Mouse (Mus musculus): ENCODE measurements around the gene Igf2bp3. TPM values are rescaled to one million over a fixed set of nuclear protein-coding genes. Genes with fewer than 3 reads are reported as not detected.

Igf2bp3 gene
- polyA plus RNA-seq, 1 experiment from 2014 or later: 122 TPM

- Histone ChIP-seq H3K4me1 (replicated peaks) (peaks cover 7% of the 10 kb centered on the region; the same call in 1 of the 2 replicates), H3K9me3 (no peaks in the 10 kb centered on the region), H3K27ac (no peak overlapping the region), H3K27me3 (no peaks in the 10 kb centered on the region), H3K36me3 (0 out of 2 replicates have a peak, but pooled peaks cover 3% of the 10 kb centered on the region), H3K4me3 (replicated peaks) (no peak overlapping the region), H3K4me2 (no peak overlapping the region), H3K9ac (replicated peaks) (no peak overlapping the region)
- 85% methylated on average over 9 of the region's 9 CpGs for WGBS
- ATAC-seq (ENCODE audit: insufficient number of reproducible peaks, insufficient read depth, low FRiP score, low TSS enrichment, low read depth): no peak
These were observed 64.2 kb downstream of the Igf2bp3 start for GRCm38 (mm10) chr6:49150349-49151229.

- peaks cover 7% of the 10 kb centered on the region; the same call in 1 of the 2 replicates for H3K4me1 ChIP-seq (replicated peaks)
- H3K27me3 ChIP-seq: no peaks in the 10 kb centered on the region
- H3K9ac ChIP-seq (replicated peaks): no peak overlapping the region
- H3K36me3 ChIP-seq: 0 out of 2 replicates have a peak, but pooled peaks cover 8% of the 10 kb centered on the region
- H3K27ac ChIP-seq: no peak overlapping the region
- no peak for ATAC-seq (ENCODE audit: insufficient number of reproducible peaks, insufficient read depth, low FRiP score, low TSS enrichment, low read depth)
- no peaks in the 10 kb centered on the region for H3K9me3 ChIP-seq
- 85% methylated on average over 5 of the region's 5 CpGs for WGBS
- no peak overlapping the region for H3K4me2 ChIP-seq
- H3K4me3 ChIP-seq (replicated peaks): no peak overlapping the region
These were observed 65.4 kb downstream of the Igf2bp3 start for GRCm38 (mm10) chr6:49149202-49149930.

- peaks cover 7% of the 10 kb centered on the region; the same call in 1 of the 2 replicates for H3K4me1 ChIP-seq (replicated peaks)
- H3K27ac ChIP-seq: no peak overlapping the region
- no peaks in the 10 kb centered on the region for H3K9me3 ChIP-seq
- WGBS: 86% methylated on average over 4 of the region's 4 CpGs
- H3K9ac ChIP-seq (replicated peaks): no peak overlapping the region
- ATAC-seq (ENCODE audit: insufficient number of reproducible peaks, insufficient read depth, low FRiP score, low TSS enrichment, low read depth): no peak
- H3K4me3 ChIP-seq (replicated peaks): no peak overlapping the region
- no peak overlapping the region for H3K4me2 ChIP-seq
- no peaks in the 10 kb centered on the region for H3K27me3 ChIP-seq
- 0 out of 2 replicates have a peak, but pooled peaks cover 8% of the 10 kb centered on the region for H3K36me3 ChIP-seq
These were observed 66.0 kb downstream of the Igf2bp3 start for GRCm38 (mm10) chr6:49148781-49149180.

- H3K9me3 ChIP-seq: no peaks in the 10 kb centered on the region
- 84% methylated on average over 7 of the region's 7 CpGs for WGBS
- no peak overlapping the region for H3K4me3 ChIP-seq (replicated peaks)
- no peak for ATAC-seq (ENCODE audit: insufficient number of reproducible peaks, insufficient read depth, low FRiP score, low TSS enrichment, low read depth)
- H3K4me2 ChIP-seq: no peak overlapping the region
- no peak overlapping the region for H3K9ac ChIP-seq (replicated peaks)
- H3K4me1 ChIP-seq (replicated peaks): peaks cover 7% of the 10 kb centered on the region; the same call in 1 of the 2 replicates
- H3K36me3 ChIP-seq: 0 out of 2 replicates have a peak, but pooled peaks cover 8% of the 10 kb centered on the region
- H3K27ac ChIP-seq: no peak overlapping the region
- H3K27me3 ChIP-seq: no peaks in the 10 kb centered on the region
These were observed 66.4 kb downstream of the Igf2bp3 start for GRCm38 (mm10) chr6:49148368-49148767.

GRCm38 (mm10) chr6:49146461-49146860, 68.3 kb downstream of the Igf2bp3 start:
- Histone ChIP-seq H3K36me3 (0 out of 2 replicates have a peak, but pooled peaks cover 8% of the 10 kb centered on the region), H3K9ac (replicated peaks) (no peak overlapping the region), H3K4me3 (replicated peaks) (no peak overlapping the region), H3K9me3 (no peaks in the 10 kb centered on the region), H3K27ac (no peak overlapping the region), H3K4me2 (no peak overlapping the region), H3K27me3 (no peaks in the 10 kb centered on the region), H3K4me1 (replicated peaks) (peaks cover 5% of the 10 kb centered on the region; the same call in 1 of the 2 replicates)
- WGBS: 90% methylated on average over 2 of the region's 2 CpGs
- no peak for ATAC-seq (ENCODE audit: insufficient number of reproducible peaks, insufficient read depth, low FRiP score, low TSS enrichment, low read depth)

- Histone ChIP-seq H3K27ac (no peak overlapping the region), H3K9ac (replicated peaks) (no peak overlapping the region), H3K4me3 (replicated peaks) (no peak overlapping the region), H3K4me2 (no peak overlapping the region), H3K4me1 (replicated peaks) (no peaks in the 10 kb centered on the region; the same call in 1 of the 2 replicates), H3K27me3 (no peaks in the 10 kb centered on the region), H3K9me3 (no peaks in the 10 kb centered on the region), H3K36me3 (peaks cover 16% of the 10 kb centered on the region; the same call in 1 of the 2 replicates)
- 85% methylated on average over 9 of the region's 9 CpGs for WGBS
- no peak for ATAC-seq (ENCODE audit: insufficient number of reproducible peaks, insufficient read depth, low FRiP score, low TSS enrichment, low read depth)
These were observed 72.3 kb downstream of the Igf2bp3 start for GRCm38 (mm10) chr6:49142428-49142827.

- Histone ChIP-seq H3K27ac (no peak overlapping the region), H3K9me3 (no peaks in the 10 kb centered on the region), H3K4me1 (replicated peaks) (peaks cover 3% of the 10 kb centered on the region; the same call in 1 of the 2 replicates), H3K27me3 (no peaks in the 10 kb centered on the region), H3K9ac (replicated peaks) (no peak overlapping the region), H3K4me3 (replicated peaks) (no peak overlapping the region), H3K36me3 (peaks cover 16% of the 10 kb centered on the region; the same call in 1 of the 2 replicates), H3K4me2 (no peak overlapping the region)
- WGBS: 83% methylated on average over 5 of the region's 5 CpGs
- no peak for ATAC-seq (ENCODE audit: insufficient number of reproducible peaks, insufficient read depth, low FRiP score, low TSS enrichment, low read depth)
These were observed 73.6 kb downstream of the Igf2bp3 start for GRCm38 (mm10) chr6:49141125-49141524.

GRCm38 (mm10) chr6:49138159-49139051, 76.4 kb downstream of the Igf2bp3 start:
- no peak for ATAC-seq (ENCODE audit: insufficient number of reproducible peaks, insufficient read depth, low FRiP score, low TSS enrichment, low read depth)
- peaks cover 14% of the 10 kb centered on the region; the same call in 1 of the 2 replicates for H3K36me3 ChIP-seq
- 88% methylated on average over 17 of the region's 17 CpGs for WGBS

GRCm38 (mm10) chr6:49136739-49137138, 78.0 kb downstream of the Igf2bp3 start:
- WGBS: 67% methylated on average over 5 of the region's 5 CpGs
- no peak for ATAC-seq (ENCODE audit: insufficient number of reproducible peaks, insufficient read depth, low FRiP score, low TSS enrichment, low read depth)
- no peak overlapping the region for H3K4me2 ChIP-seq

More at GRCm38 (mm10) chr6:49138159-49139051, 76.4 kb downstream of the Igf2bp3 start:
- Histone ChIP-seq H3K9me3 (no peaks in the 10 kb centered on the region), H3K27ac (no peak overlapping the region), H3K4me1 (replicated peaks) (peaks cover 16% of the 10 kb centered on the region; the same call in 1 of the 2 replicates), H3K9ac (replicated peaks) (no peak overlapping the region), H3K27me3 (no peaks in the 10 kb centered on the region), H3K4me3 (replicated peaks) (no peak overlapping the region), H3K4me2 (no peak overlapping the region)

GRCm38 (mm10) chr6:49132352-49133090, 82.2 kb downstream of the Igf2bp3 start:
- no peak overlapping the region for H3K4me2 ChIP-seq
- H3K9ac ChIP-seq (replicated peaks): no peak overlapping the region
- H3K9me3 ChIP-seq: no peaks in the 10 kb centered on the region
- no peak for ATAC-seq (ENCODE audit: insufficient number of reproducible peaks, insufficient read depth, low FRiP score, low TSS enrichment, low read depth)
- H3K27me3 ChIP-seq: no peaks in the 10 kb centered on the region
- no peak overlapping the region for H3K4me3 ChIP-seq (replicated peaks)
- 69% methylated on average over 6 of the region's 6 CpGs for WGBS
- no peak overlapping the region for H3K27ac ChIP-seq
- peaks cover 16% of the 10 kb centered on the region; the same call in 1 of the 2 replicates for H3K4me1 ChIP-seq (replicated peaks)
- H3K36me3 ChIP-seq: peaks cover 38% of the 10 kb centered on the region; the same call in 1 of the 2 replicates

More at GRCm38 (mm10) chr6:49136739-49137138, 78.0 kb downstream of the Igf2bp3 start:
- Histone ChIP-seq H3K9ac (replicated peaks) (no peak overlapping the region), H3K27me3 (no peaks in the 10 kb centered on the region), H3K4me3 (replicated peaks) (no peak overlapping the region), H3K27ac (no peak overlapping the region), H3K4me1 (replicated peaks) (peaks cover 16% of the 10 kb centered on the region; the same call in 1 of the 2 replicates), H3K9me3 (no peaks in the 10 kb centered on the region), H3K36me3 (peaks cover 26% of the 10 kb centered on the region; the same call in 1 of the 2 replicates)

Measured in limb, embryonic 12.5 days (tissue).